Mouse (Mus musculus): ENCODE results near the gene Galnt16.

The Galnt16 gene

GRCm38 (mm10) chr12:80530630-80531029 is 12.6 kb downstream of the Galnt16 start:
- DNase-seq (ENCODE audit: extremely low spot score, low read depth, low spot score): no peak

GRCm38 (mm10) chr12:80531585-80531984 is 13.5 kb downstream of the Galnt16 start:
- DNase-seq (ENCODE audit: extremely low spot score, low read depth, low spot score): no peak

GRCm38 (mm10) chr12:80533876-80534275 is 15.8 kb downstream of the Galnt16 start:
- DNase-seq (ENCODE audit: extremely low spot score, low read depth, low spot score): no peak

GRCm38 (mm10) chr12:80537313-80537712 is 19.2 kb downstream of the Galnt16 start:
- no peak for DNase-seq (ENCODE audit: extremely low spot score, low read depth, low spot score)

GRCm38 (mm10) chr12:80538311-80538710 is 20.2 kb downstream of the Galnt16 start:
- DNase-seq (ENCODE audit: extremely low spot score, low read depth, low spot score): no peak

GRCm38 (mm10) chr12:80545310-80545709 is 27.2 kb downstream of the Galnt16 start:
- no peak for DNase-seq (ENCODE audit: extremely low spot score, low read depth, low spot score)

GRCm38 (mm10) chr12:80549646-80550045 is 31.6 kb downstream of the Galnt16 start:
- no peak for DNase-seq (ENCODE audit: extremely low spot score, low read depth, low spot score)

GRCm38 (mm10) chr12:80553157-80553556 is 35.1 kb downstream of the Galnt16 start:
- no peak for DNase-seq (ENCODE audit: extremely low spot score, low read depth, low spot score)

GRCm38 (mm10) chr12:80554312-80554711 is 36.2 kb downstream of the Galnt16 start:
- DNase-seq (ENCODE audit: extremely low spot score, low read depth, low spot score): no peak

- DNase-seq (ENCODE audit: extremely low spot score, low read depth, low spot score): no peak
Measured at GRCm38 (mm10) chr12:80561904-80562303, 43.8 kb downstream of the Galnt16 start.

GRCm38 (mm10) chr12:80562793-80563192 is 44.7 kb downstream of the Galnt16 start:
- DNase-seq (ENCODE audit: extremely low spot score, low read depth, low spot score): no peak

- DNase-seq (ENCODE audit: extremely low spot score, low read depth, low spot score): no peak
Measured at GRCm38 (mm10) chr12:80564990-80565389, 46.9 kb downstream of the Galnt16 start.

- DNase-seq (ENCODE audit: extremely low spot score, low read depth, low spot score): no peak
Measured at GRCm38 (mm10) chr12:80565793-80566192, 47.7 kb downstream of the Galnt16 start.

GRCm38 (mm10) chr12:80566502-80566901 is 48.4 kb downstream of the Galnt16 start:
- DNase-seq (ENCODE audit: extremely low spot score, low read depth, low spot score): no peak

GRCm38 (mm10) chr12:80567375-80567774 is 49.3 kb downstream of the Galnt16 start:
- DNase-seq (ENCODE audit: extremely low spot score, low read depth, low spot score): no peak

- no peak for DNase-seq (ENCODE audit: extremely low spot score, low read depth, low spot score)
Measured at GRCm38 (mm10) chr12:80569561-80569960, 51.5 kb downstream of the Galnt16 start.

- DNase-seq (ENCODE audit: extremely low spot score, low read depth, low spot score): no peak
Measured at GRCm38 (mm10) chr12:80574318-80574717, 56.2 kb downstream of the Galnt16 start.

- no peak for DNase-seq (ENCODE audit: extremely low spot score, low read depth, low spot score)
Measured at GRCm38 (mm10) chr12:80574825-80575371, 56.8 kb downstream of the Galnt16 start.

- no peak for DNase-seq (ENCODE audit: extremely low spot score, low read depth, low spot score)
Measured at GRCm38 (mm10) chr12:80577049-80577448, 59.0 kb downstream of the Galnt16 start.

- no peak for DNase-seq (ENCODE audit: extremely low spot score, low read depth, low spot score)
Measured at GRCm38 (mm10) chr12:80581357-80581756, 63.3 kb downstream of the Galnt16 start.

GRCm38 (mm10) chr12:80584973-80585372 is 66.9 kb downstream of the Galnt16 start:
- DNase-seq (ENCODE audit: extremely low spot score, low read depth, low spot score): no peak

GRCm38 (mm10) chr12:80594141-80594540 is 76.1 kb downstream of the Galnt16 start:
- DNase-seq (ENCODE audit: extremely low spot score, low read depth, low spot score): no peak

GRCm38 (mm10) chr12:80594781-80595180 is 76.7 kb downstream of the Galnt16 start:
- no peak for DNase-seq (ENCODE audit: extremely low spot score, low read depth, low spot score)
